Mouse (Mus musculus) hindbrain, embryonic 15.5 days (tissue): ENCODE results near the gene Zbtb41. TPM values are rescaled to one million over a fixed set of nuclear protein-coding genes. Genes with fewer than 3 reads are reported as not detected.

Experiments
- ATAC-seq: fragments of 200-750 bp; cut with Nextera tagmentation; 2 replicates; pipeline ENCODE4 v1.8.0; 2017; ENCODE audit warnings: low read depth, moderate number of reproducible peaks, moderate TSS enrichment; ENCODE audit not compliant: low FRiP score
- H3K27ac ChIP-seq: fragments of 300-500 bp; sonication (generic); replicated peaks from 2 replicates; pipeline ENCODE4 v1.5.1; 2015; ENCODE audit warnings: mild to moderate bottlenecking, inconsistent platforms
- H3K27me3 ChIP-seq: fragments of 300-500 bp; sonication (generic); 2 replicates; pipeline ENCODE4 v1.6.1; 2015; ENCODE audit warnings: control low read depth, inconsistent platforms
- H3K36me3 ChIP-seq: fragments of 300-500 bp; sonication (generic); 2 replicates; pipeline ENCODE4 v1.6.1; 2015; ENCODE audit warnings: control low read depth, inconsistent platforms
- H3K4me1 ChIP-seq: fragments of 300-500 bp; sonication (generic); replicated peaks from 2 replicates; pipeline ENCODE4 v1.6.1; 2015; ENCODE audit warnings: control low read depth, inconsistent platforms
- H3K4me2 ChIP-seq: fragments of 300-500 bp; sonication (generic); 2 replicates; pipeline ENCODE4 v1.6.1; 2015; ENCODE audit warnings: moderate library complexity, mild to moderate bottlenecking, inconsistent platforms
- H3K4me3 ChIP-seq: fragments of 300-500 bp; sonication (generic); 2 replicates; pipeline ENCODE4 v1.5.1; 2015; ENCODE audit warnings: mild to moderate bottlenecking, inconsistent platforms
- H3K9ac ChIP-seq: fragments of 300-500 bp; sonication (generic); 2 replicates; pipeline ENCODE4 v1.6.1; 2015; ENCODE audit warnings: inconsistent platforms
- H3K9me3 ChIP-seq: fragments of 300-500 bp; sonication (generic); 2 replicates; pipeline ENCODE4 v1.6.1; 2016; ENCODE audit warnings: control low read depth, inconsistent platforms
- WGBS: fragments of 180-500 bp; shearing (Covaris S2); methylation state at CpG from one replicate; pipeline ENCODE4 v1.1.7; 2015; 5-methylcytosine and 5-hydroxymethylcytosine counted together
- polyA plus RNA-seq: library from polyadenylated mRNA; unstranded; fragments of >200 nt; fragmentation: Nextera tagmentation; extraction: Ambion mirVana; gene quantifications from 2 replicates; pipeline ENCODE4 v1.2.1, GENCODE M21; 2015

Zbtb41 gene
- polyA plus RNA-seq, 1 experiment from 2014 or later, result 13.6 TPM

DNA sequence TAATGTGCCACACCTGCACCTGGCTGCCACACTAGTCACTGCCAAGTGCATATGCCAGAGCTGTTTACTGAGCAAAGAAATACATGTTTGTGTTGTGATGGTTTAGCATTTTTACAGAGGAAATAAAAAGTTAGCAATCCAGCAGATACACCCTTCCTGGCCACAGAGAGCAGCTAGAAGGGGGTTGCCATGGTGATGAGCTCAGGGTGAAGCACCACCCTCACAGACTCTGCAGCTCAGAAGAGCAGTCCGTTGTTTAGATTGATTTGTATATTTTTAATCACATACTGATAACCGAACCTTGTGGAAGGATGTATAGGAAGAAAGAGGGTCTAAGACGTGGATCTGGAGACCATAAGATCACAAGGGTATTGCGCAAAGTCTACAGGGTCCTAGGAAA, 59.1 kb downstream of the Zbtb41 start:
- ATAC-seq, result no peak
- Histone ChIP-seq H3K4me1 (no peaks in the 10 kb centered on the region), H3K9ac (no peak overlapping the region), H3K4me2 (no peak overlapping the region), H3K4me3 (no peak overlapping the region), H3K27ac (no peak overlapping the region), H3K36me3 (no peaks in the 10 kb centered on the region), H3K9me3 (no peaks in the 10 kb centered on the region), H3K27me3 (no peaks in the 10 kb centered on the region)
- WGBS, result 81% methylated on average over 4 of the region's 4 CpGs

DNA sequence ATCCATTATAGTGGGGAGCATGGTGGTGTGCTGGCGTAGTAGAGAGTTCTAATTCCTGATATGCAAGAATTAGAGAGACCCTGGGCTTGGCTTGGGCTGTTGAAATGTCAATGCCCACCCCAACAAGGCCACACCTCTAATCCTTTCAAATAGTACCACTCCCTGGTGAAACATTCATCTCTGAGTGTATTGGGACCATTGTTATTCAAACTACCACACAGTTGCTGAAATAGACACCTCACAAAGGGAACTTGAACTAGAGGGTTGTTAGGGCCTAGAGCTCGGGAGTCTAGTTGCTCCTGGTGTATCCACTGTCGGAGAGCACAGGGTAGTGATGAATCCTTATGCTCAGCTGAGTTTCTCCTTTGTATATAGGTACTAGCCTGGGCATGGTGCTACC, 72.5 kb downstream of the Zbtb41 start:
- 74% methylated on average over 3 of the region's 3 CpGs for WGBS
- no peak overlapping the region for H3K4me2 ChIP-seq
- H3K4me3 ChIP-seq, result no peak overlapping the region
- no peaks in the 10 kb centered on the region for H3K27me3 ChIP-seq
- no peaks in the 10 kb centered on the region for H3K4me1 ChIP-seq
- H3K9ac ChIP-seq, result no peak overlapping the region
- ATAC-seq, result no peak
- no peak overlapping the region for H3K27ac ChIP-seq
- no peaks in the 10 kb centered on the region for H3K9me3 ChIP-seq
- H3K36me3 ChIP-seq, result no peaks in the 10 kb centered on the region

DNA sequence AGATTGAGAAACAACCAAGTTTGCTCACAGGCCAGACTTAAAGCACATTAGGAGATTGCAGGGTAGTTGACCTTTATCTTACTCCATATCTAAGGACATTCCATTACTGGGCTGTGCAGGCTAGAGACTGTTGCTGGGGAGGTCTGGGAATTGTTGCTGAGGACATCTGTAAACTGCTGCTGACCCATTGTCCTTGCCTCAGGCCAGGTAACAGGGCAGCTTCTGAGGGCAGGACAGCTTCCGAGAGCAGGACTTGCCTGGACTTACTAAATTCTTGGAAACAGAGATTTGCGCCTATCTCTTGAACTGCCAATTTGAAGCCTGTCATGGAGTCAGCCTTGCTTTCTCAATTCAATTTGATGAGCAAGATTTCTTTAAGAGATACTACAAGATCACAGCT, 73.3 kb downstream of the Zbtb41 start:
- no peaks in the 10 kb centered on the region for H3K36me3 ChIP-seq
- H3K4me1 ChIP-seq, result no peaks in the 10 kb centered on the region
- no peaks in the 10 kb centered on the region for H3K27me3 ChIP-seq
- no peak overlapping the region for H3K4me2 ChIP-seq
- H3K9ac ChIP-seq, result no peak overlapping the region
- no peak overlapping the region for H3K27ac ChIP-seq
- H3K4me3 ChIP-seq, result no peak overlapping the region
- ATAC-seq, result no peak
- H3K9me3 ChIP-seq, result no peaks in the 10 kb centered on the region
- WGBS, result 88% methylated on average over 2 of the region's 2 CpGs

DNA sequence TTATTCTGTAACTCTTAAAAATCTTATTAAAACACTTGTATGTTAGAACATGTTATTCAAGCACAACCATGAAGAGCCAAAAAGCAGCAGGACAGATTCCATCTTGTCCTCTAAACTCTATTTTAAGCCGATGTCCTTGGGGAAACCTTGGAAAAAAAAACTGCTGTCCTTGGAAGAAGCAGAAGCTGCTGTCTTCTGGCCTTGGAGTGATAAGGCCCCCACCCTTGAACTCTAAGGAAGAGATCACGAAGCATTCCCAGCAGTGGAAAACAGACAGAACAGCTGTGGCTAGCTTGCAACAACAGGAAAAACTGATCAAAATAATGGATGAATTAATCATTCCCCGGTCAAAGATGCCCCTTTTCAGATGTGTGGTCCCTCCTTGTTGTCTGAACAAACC, 74.1 kb downstream of the Zbtb41 start:
- no peak overlapping the region for H3K9ac ChIP-seq
- H3K27ac ChIP-seq, result no peak overlapping the region
- no peaks in the 10 kb centered on the region for H3K9me3 ChIP-seq
- ATAC-seq, result no peak
- H3K4me1 ChIP-seq, result no peaks in the 10 kb centered on the region
- 83% methylated on average over 3 of the region's 3 CpGs for WGBS
- no peaks in the 10 kb centered on the region for H3K36me3 ChIP-seq
- H3K4me2 ChIP-seq, result no peak overlapping the region
- H3K27me3 ChIP-seq, result no peaks in the 10 kb centered on the region
- H3K4me3 ChIP-seq, result no peak overlapping the region

DNA sequence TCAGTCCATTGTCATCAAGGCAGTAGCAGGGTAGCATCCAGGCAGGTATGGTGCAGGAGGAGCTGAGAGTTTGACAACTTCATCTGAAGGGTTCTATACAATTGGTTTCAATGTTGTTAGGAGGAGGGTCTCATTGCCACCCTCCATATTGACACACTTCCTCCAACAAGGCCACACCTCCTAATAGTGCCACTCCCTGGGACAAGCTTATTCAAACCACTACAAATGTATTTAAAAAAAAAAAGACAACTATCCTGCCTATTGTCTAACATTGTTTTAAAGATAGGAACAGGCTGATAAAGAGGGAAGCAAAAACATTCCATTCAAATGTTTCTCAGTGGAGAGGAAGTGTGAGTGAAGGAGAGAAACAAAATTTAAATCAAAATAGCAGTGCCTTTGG, 77.7 kb downstream of the Zbtb41 start:
- ATAC-seq, result no peak
- Histone ChIP-seq H3K4me1 (no peaks in the 10 kb centered on the region), H3K4me3 (no peak overlapping the region), H3K36me3 (no peaks in the 10 kb centered on the region), H3K4me2 (no peak overlapping the region), H3K9ac (no peak overlapping the region), H3K9me3 (no peaks in the 10 kb centered on the region), H3K27ac (no peak overlapping the region), H3K27me3 (no peaks in the 10 kb centered on the region)

DNA sequence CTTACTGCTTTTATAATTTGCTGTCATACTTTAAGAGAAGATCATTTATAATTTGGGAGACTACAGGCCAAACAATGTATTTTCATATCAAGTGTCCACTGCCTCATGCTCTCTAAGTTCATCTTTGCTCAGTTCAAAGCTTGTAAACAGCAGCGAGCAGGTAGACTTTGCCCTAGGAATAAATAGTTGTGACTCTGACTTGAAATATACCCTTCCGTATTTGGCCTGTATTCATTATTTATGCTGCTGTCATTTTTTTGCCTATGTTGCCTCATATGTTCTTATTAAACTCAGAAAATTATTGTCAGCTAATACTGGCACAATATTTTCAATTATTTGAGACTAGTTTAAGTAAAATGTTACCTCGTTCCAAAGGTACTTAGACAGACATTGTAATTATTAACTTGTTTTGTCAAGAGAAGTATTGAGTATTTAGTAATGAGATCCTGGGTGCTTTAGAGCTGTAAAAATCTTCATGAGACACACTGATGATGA, 79.2 kb downstream of the Zbtb41 start, which contains the start of gene F13b:
Gene F13b (plus strand): TSS at position 445 of the 495 bp plus-strand sequence.
- 88% methylated on average over 3 of the region's 3 CpGs for WGBS
- Histone ChIP-seq H3K27ac (no peak within 1 kb of the TSS), H3K4me3 (no peak within 1 kb of the TSS), H3K9me3 (no peaks in the 10 kb centered on the region), H3K36me3 (no peaks in the 10 kb centered on the region), H3K4me1 (no peaks in the 10 kb centered on the region), H3K4me2 (no peak within 1 kb of the TSS), H3K9ac (no peak within 1 kb of the TSS), H3K27me3 (no peaks in the 10 kb centered on the region)
- ATAC-seq, result no peak

Other genes starting within 250 kb of the Zbtb41 start
- gene Crb1, start 45.2 kb upstream of the Zbtb41 start, polyA plus RNA-seq, result 1.4 and 1.5 TPM in 2 replicates
- gene Aspm, start 32.5 kb downstream of the Zbtb41 start, polyA plus RNA-seq, result 3.1 and 4.4 TPM in 2 replicates
- 0.06 TPM in 1 of 2 replicates, not detected in the other for gene F13b, start 79.4 kb downstream of the Zbtb41 start, polyA plus RNA-seq
- gene Cfhr1, start 138.0 kb downstream of the Zbtb41 start, polyA plus RNA-seq, result not detected in 2 replicates